24 mouse cellular contexts compared by ENCODE assay signal in genomic region chr9:102963321-102963720, GRCm38 (mm10). TPM values are rescaled to one million over a fixed set of nuclear protein-coding genes. Genes with fewer than 3 reads are reported as not detected.
"Had no signal": no experiment of that assay in that cellular context is flagged by ENCODE, and none has a peak within 500 bp of the region (broad histone marks: within the 10 kb centered on the region; RNA-seq: fewer than 3 reads in every experiment).

No protein-coding gene starts in this region.

- H3K27ac ChIP-seq: kidney, embryonic 15.5 days; limb, embryonic 15.5 days; liver, embryonic 14.5 days; macrophage; midbrain, embryonic 12.5 days; neural tube, embryonic 13.5 days had no signal

- DNase-seq: kidney, adult 8-10 months; kidney, postnatal 10 days; kidney, postnatal 4 days; liver, postnatal 0 days; lung, embryonic 14.5 days; retina, postnatal 1 day; right cerebral cortex, postnatal 25 days; spleen, adult 18-20 months; thymus, adult 2 months; thymus, postnatal 14 days; thymus, postnatal 4 days had no signal

- H3K4me2 ChIP-seq: kidney, embryonic 15.5 days; limb, embryonic 15.5 days; liver, embryonic 11.5 days; lung, embryonic 14.5 days; midbrain, embryonic 12.5 days; neural tube, embryonic 13.5 days had no signal

- H3K36me3 ChIP-seq: kidney, embryonic 15.5 days; limb, embryonic 15.5 days; midbrain, embryonic 12.5 days; neural tube, embryonic 13.5 days had no signal

- H3K27me3 ChIP-seq: kidney, embryonic 15.5 days; limb, embryonic 15.5 days; midbrain, embryonic 12.5 days; neural tube, embryonic 13.5 days had no signal

- H3K9me3 ChIP-seq: kidney, embryonic 15.5 days; limb, embryonic 15.5 days; midbrain, embryonic 12.5 days; neural tube, embryonic 13.5 days had no signal

- ATAC-seq: liver, postnatal 0 days; lung, postnatal 0 days; midbrain, embryonic 16.5 days had no signal

- H3K4me3 ChIP-seq: kidney, embryonic 15.5 days; limb, embryonic 15.5 days; midbrain, embryonic 12.5 days; myocyte; neural tube, embryonic 13.5 days had no signal

- H3K9ac ChIP-seq: kidney, embryonic 15.5 days; limb, embryonic 15.5 days; liver, embryonic 14.5 days; liver, postnatal 0 days; lung, embryonic 14.5 days; midbrain, embryonic 12.5 days; neural tube, embryonic 13.5 days had no signal

RNA-seq across cellular contexts. Expression of gene Slco2a1, which starts 25.2 kb away (rescaled TPM):
- total RNA-seq: megakaryocyte, adult 5-6 weeks; monocyte, adult 5-6 weeks; neutrophil, adult 5-6 weeks had no signal
- polyA plus RNA-seq: macrophage had no signal
